Mouse (Mus musculus) forebrain, embryonic 16.5 days (tissue): ENCODE data around the gene Lemd2. TPM values are rescaled to one million over a fixed set of nuclear protein-coding genes. Genes with fewer than 3 reads are reported as not detected.

ENCODE experiments used
- ATAC-seq: fragments of 200-750 bp; cut with Nextera tagmentation; 2 replicates; pipeline ENCODE4 v1.8.0; 2017; ENCODE audit warnings: mild to moderate bottlenecking, moderate library complexity
- H3K27ac ChIP-seq: fragments of 300-500 bp; sonication (generic); 2 replicates; pipeline ENCODE4 v1.5.1; 2014; ENCODE audit warnings: low read length, control low read depth
- H3K27me3 ChIP-seq: fragments of 300-500 bp; sonication (generic); replicated peaks from 2 replicates; pipeline ENCODE4 v1.6.1; 2014; ENCODE audit warnings: low read length; ENCODE audit not compliant: control insufficient read depth, insufficient read depth
- H3K36me3 ChIP-seq: fragments of 300-500 bp; sonication (generic); 2 replicates; pipeline ENCODE4 v1.6.1; 2014; ENCODE audit not compliant: control insufficient read depth, insufficient read depth
- H3K4me1 ChIP-seq: fragments of 300-500 bp; sonication (generic); replicated peaks from 2 replicates; pipeline ENCODE4 v1.6.1; 2014; ENCODE audit warnings: low read length; ENCODE audit not compliant: control insufficient read depth, insufficient read depth
- H3K4me2 ChIP-seq: fragments of 300-500 bp; sonication (generic); 2 replicates; pipeline ENCODE4 v1.6.1; 2014; ENCODE audit warnings: mild to moderate bottlenecking, low read length, control low read depth
- H3K4me3 ChIP-seq: fragments of 300-500 bp; sonication (generic); replicated peaks from 2 replicates; pipeline ENCODE4 v1.5.1; 2014; ENCODE audit warnings: mild to moderate bottlenecking, low read length, control low read depth
- H3K9ac ChIP-seq: fragments of 300-500 bp; sonication (generic); replicated peaks from 2 replicates; pipeline ENCODE4 v1.6.1; 2014; ENCODE audit warnings: low read depth, low read length, control low read depth
- H3K9me3 ChIP-seq: fragments of 300-500 bp; sonication (generic); 2 replicates; pipeline ENCODE4 v1.6.1; 2016; ENCODE audit warnings: low read length; ENCODE audit not compliant: control insufficient read depth
- WGBS: fragments of 180-500 bp; shearing (Covaris S2); extraction: QIAGEN DNeasy Blood & Tissue Kit; methylation state at CpG from one replicate; pipeline ENCODE4 v1.1.7; 2014; 5-methylcytosine and 5-hydroxymethylcytosine counted together
- polyA plus RNA-seq: library from polyadenylated mRNA; unstranded; fragments of >200 nt; fragmentation: Nextera tagmentation; extraction: Ambion mirVana; gene quantifications from 2 replicates; pipeline ENCODE4 v1.2.1, GENCODE M21; 2015

The Lemd2 gene
- polyA plus RNA-seq, 1 experiment from 2014 or later: 26.4 TPM

DNA sequence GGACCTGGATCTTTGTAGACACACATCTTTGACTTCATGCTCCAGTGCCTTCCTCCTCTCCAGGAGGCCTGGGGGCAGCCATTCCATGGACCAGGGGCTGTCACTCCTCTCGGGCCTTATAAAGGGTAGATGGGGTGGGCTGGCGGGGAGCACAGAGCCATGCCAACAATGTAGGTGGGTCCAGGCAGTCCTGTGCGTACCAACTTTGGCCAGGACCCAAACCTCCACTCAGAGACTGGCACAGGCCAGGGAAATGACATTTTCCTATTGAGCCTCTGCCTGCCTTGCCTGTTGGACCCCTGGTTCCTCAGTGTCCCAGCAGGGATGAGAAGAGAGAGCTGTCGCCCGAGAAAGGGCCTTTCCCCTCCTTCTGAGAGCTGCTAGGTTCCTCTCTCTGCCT is 21.9 kb downstream of the Lemd2 start:
- H3K9me3 ChIP-seq: no peaks in the 10 kb centered on the region
- 45% methylated on average over 5 of the region's 5 CpGs for WGBS
- no peaks in the 10 kb centered on the region for H3K36me3 ChIP-seq
- H3K9ac ChIP-seq: no peak overlapping the region
- H3K4me3 ChIP-seq: no peak overlapping the region
- no peaks in the 10 kb centered on the region for H3K27me3 ChIP-seq
- H3K4me2 ChIP-seq: no peak overlapping the region
- no peak overlapping the region for H3K27ac ChIP-seq
- no peak for ATAC-seq
- H3K4me1 ChIP-seq: no peaks in the 10 kb centered on the region; the same call in 1 of the 2 replicates

GRCm38 (mm10) chr17:27181666-27182065 is 22.6 kb downstream of the Lemd2 start:
- no peaks in the 10 kb centered on the region for H3K9me3 ChIP-seq
- ATAC-seq: no peak
- no peak overlapping the region for H3K9ac ChIP-seq
- no peaks in the 10 kb centered on the region for H3K27me3 ChIP-seq
- no peaks in the 10 kb centered on the region for H3K36me3 ChIP-seq
- H3K4me3 ChIP-seq: no peak overlapping the region
- no peak overlapping the region for H3K4me2 ChIP-seq
- WGBS: 31% methylated on average over 3 of the region's 3 CpGs
- H3K4me1 ChIP-seq: no peaks in the 10 kb centered on the region; the same call in 1 of the 2 replicates
- no peak overlapping the region for H3K27ac ChIP-seq

- no peaks in the 10 kb centered on the region for H3K9me3 ChIP-seq
- H3K4me3 ChIP-seq: no peak overlapping the region
- WGBS: 73% methylated on average over 12 of the region's 12 CpGs
- H3K4me1 ChIP-seq: peaks cover 11% of the 10 kb centered on the region
- H3K36me3 ChIP-seq: no peaks in the 10 kb centered on the region
- H3K27ac ChIP-seq: no peak overlapping the region
- no peaks in the 10 kb centered on the region for H3K27me3 ChIP-seq
- ATAC-seq: no peak
- H3K9ac ChIP-seq: no peak overlapping the region
- H3K4me2 ChIP-seq: no peak overlapping the region
Observed at GRCm38 (mm10) chr17:27179681-27180280, 24.5 kb downstream of the Lemd2 start.

- no peaks in the 10 kb centered on the region for H3K36me3 ChIP-seq
- H3K27ac ChIP-seq: no peak overlapping the region
- H3K4me1 ChIP-seq: peaks cover 11% of the 10 kb centered on the region
- H3K9ac ChIP-seq: no peak overlapping the region
- ATAC-seq: no peak
- H3K27me3 ChIP-seq: no peaks in the 10 kb centered on the region
- no peak overlapping the region for H3K4me2 ChIP-seq
- WGBS: 90% methylated on average over 17 of the region's 17 CpGs
- no peaks in the 10 kb centered on the region for H3K9me3 ChIP-seq
- H3K4me3 ChIP-seq: no peak overlapping the region
Observed at GRCm38 (mm10) chr17:27178427-27179177, 25.7 kb downstream of the Lemd2 start.

GRCm38 (mm10) chr17:27178019-27178418 is 26.2 kb downstream of the Lemd2 start:
- Histone ChIP-seq H3K4me2 (no peak overlapping the region), H3K9me3 (no peaks in the 10 kb centered on the region), H3K4me3 (no peak overlapping the region), H3K36me3 (no peaks in the 10 kb centered on the region), H3K9ac (no peak overlapping the region), H3K27ac (no peak overlapping the region), H3K27me3 (no peaks in the 10 kb centered on the region), H3K4me1 (peaks cover 11% of the 10 kb centered on the region)
- no peak for ATAC-seq
- WGBS: 93% methylated on average over 9 of the region's 9 CpGs

- no peak overlapping the region for H3K27ac ChIP-seq
- 89% methylated on average over 4 of the region's 4 CpGs for WGBS
- H3K4me1 ChIP-seq: peaks cover 11% of the 10 kb centered on the region
- H3K4me2 ChIP-seq: no peak overlapping the region
- no peak overlapping the region for H3K4me3 ChIP-seq
- no peaks in the 10 kb centered on the region for H3K27me3 ChIP-seq
- H3K36me3 ChIP-seq: no peaks in the 10 kb centered on the region
- ATAC-seq: no peak
- no peak overlapping the region for H3K9ac ChIP-seq
- H3K9me3 ChIP-seq: no peaks in the 10 kb centered on the region
Observed at GRCm38 (mm10) chr17:27176754-27177153, 27.5 kb downstream of the Lemd2 start.

- Histone ChIP-seq H3K27me3 (no peaks in the 10 kb centered on the region), H3K4me2 (no peak overlapping the region), H3K27ac (no peak overlapping the region), H3K9ac (no peak overlapping the region), H3K9me3 (no peaks in the 10 kb centered on the region), H3K4me1 (peaks cover 11% of the 10 kb centered on the region), H3K4me3 (no peak overlapping the region), H3K36me3 (no peaks in the 10 kb centered on the region)
- 75% methylated on average over 3 of the region's 3 CpGs for WGBS
- ATAC-seq: no peak
Observed at GRCm38 (mm10) chr17:27176287-27176686, 28.0 kb downstream of the Lemd2 start.

- peaks cover 11% of the 10 kb centered on the region for H3K4me1 ChIP-seq
- no peaks in the 10 kb centered on the region for H3K9me3 ChIP-seq
- no peaks in the 10 kb centered on the region for H3K36me3 ChIP-seq
- H3K27me3 ChIP-seq: no peaks in the 10 kb centered on the region
- no peak overlapping the region for H3K4me3 ChIP-seq
- ATAC-seq: 0 out of 2 replicates have a peak, but pooled peaks have one; percentile 33
- H3K4me2 ChIP-seq: no peak overlapping the region
- no peak overlapping the region for H3K27ac ChIP-seq
- 25% methylated on average over 14 of the region's 14 CpGs for WGBS
- H3K9ac ChIP-seq: peak overlapping the region; percentile 30; the same call in 1 of the 2 replicates
Observed at GRCm38 (mm10) chr17:27175196-27175874, 28.9 kb downstream of the Lemd2 start.

DNA sequence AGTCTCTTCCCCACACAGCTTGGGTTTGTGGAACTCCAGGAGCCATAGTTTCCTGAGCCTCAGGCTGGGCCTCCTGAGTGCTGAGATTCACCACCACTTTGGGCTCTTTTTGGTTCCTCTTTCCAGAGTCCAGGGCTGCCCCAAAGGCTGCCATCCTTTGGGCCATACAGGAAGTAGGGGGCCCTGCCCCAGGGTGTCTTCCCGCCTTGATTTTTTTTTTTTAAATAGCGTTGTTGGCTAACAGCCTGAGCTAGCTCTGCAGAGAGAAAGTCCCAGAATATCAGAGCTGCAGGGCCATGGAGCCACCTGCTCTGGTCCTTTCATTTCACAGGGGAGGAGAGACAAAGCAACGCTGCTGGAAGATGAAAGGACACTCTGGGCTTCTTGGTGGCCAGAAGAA is 30.6 kb downstream of the Lemd2 start:
- WGBS: 61% methylated on average over 3 of the region's 3 CpGs
- peaks cover 11% of the 10 kb centered on the region for H3K4me1 ChIP-seq
- no peaks in the 10 kb centered on the region for H3K36me3 ChIP-seq

More for the DNA sequence above, 30.6 kb downstream of the Lemd2 start:
- Histone ChIP-seq H3K27me3 (no peaks in the 10 kb centered on the region), H3K9ac (no peak overlapping the region), H3K9me3 (no peaks in the 10 kb centered on the region), H3K27ac (no peak overlapping the region), H3K4me3 (no peak overlapping the region), H3K4me2 (no peak overlapping the region)
- no peak for ATAC-seq
